Mouse (Mus musculus): Measurements from ENCODE around the gene Retnlb. TPM values are rescaled to one million over a fixed set of nuclear protein-coding genes. Genes with fewer than 3 reads are reported as not detected.

Gene Retnlb
- polyA plus RNA-seq, 1 experiment from 2014 or later: not detected

- H3K9me3 ChIP-seq (replicated peaks; ENCODE audit: control insufficient read depth, low read length): no peaks in the 10 kb centered on the region
- H3K36me3 ChIP-seq (ENCODE audit: control insufficient read depth, insufficient read depth, low read length): no peaks in the 10 kb centered on the region
- H3K27ac ChIP-seq (ENCODE audit: low read depth, low read length): no peak overlapping the region
- WGBS: 92% methylated on average over 1 of the region's 1 CpGs
- no peaks in the 10 kb centered on the region for H3K27me3 ChIP-seq (replicated peaks; ENCODE audit: control insufficient read depth, insufficient read depth, low read length)
- no peaks in the 10 kb centered on the region for H3K4me1 ChIP-seq (ENCODE audit: control insufficient read depth, insufficient read depth, low read length)
- H3K4me3 ChIP-seq (ENCODE audit: low read depth, low read length): no peak overlapping the region
- DNase-seq (ENCODE audit: low spot score): no peak
- ATAC-seq: no peak
- no peak overlapping the region for H3K9ac ChIP-seq (ENCODE audit: low read length)
- H3K4me2 ChIP-seq (ENCODE audit: low read length): no peak overlapping the region
These were observed 11.2 kb upstream of the Retnlb start for GRCm38 (mm10) chr16:48805412-48805811.

- DNase-seq (ENCODE audit: low spot score): no peak
- Histone ChIP-seq H3K4me1 (ENCODE audit: control insufficient read depth, insufficient read depth, low read length) (no peaks in the 10 kb centered on the region), H3K4me3 (ENCODE audit: low read depth, low read length) (no peak overlapping the region), H3K27me3 (replicated peaks; ENCODE audit: control insufficient read depth, insufficient read depth, low read length) (no peaks in the 10 kb centered on the region), H3K4me2 (ENCODE audit: low read length) (no peak overlapping the region), H3K9me3 (replicated peaks; ENCODE audit: control insufficient read depth, low read length) (no peaks in the 10 kb centered on the region), H3K9ac (ENCODE audit: low read length) (no peak overlapping the region), H3K27ac (ENCODE audit: low read depth, low read length) (no peak overlapping the region), H3K36me3 (ENCODE audit: control insufficient read depth, insufficient read depth, low read length) (no peaks in the 10 kb centered on the region)
- WGBS: 91% methylated on average over 1 of the region's 1 CpGs
- no peak for ATAC-seq
These were observed 10.1 kb upstream of the Retnlb start for GRCm38 (mm10) chr16:48806521-48806920.

- no peaks in the 10 kb centered on the region for H3K4me1 ChIP-seq (ENCODE audit: control insufficient read depth, insufficient read depth, low read length)
- DNase-seq (ENCODE audit: low spot score): peak; percentile 7
- no peak for ATAC-seq
- no peak overlapping the region for H3K27ac ChIP-seq (ENCODE audit: low read depth, low read length)
- no peaks in the 10 kb centered on the region for H3K36me3 ChIP-seq (ENCODE audit: control insufficient read depth, insufficient read depth, low read length)
- H3K4me2 ChIP-seq (ENCODE audit: low read length): no peak overlapping the region
- H3K9ac ChIP-seq (ENCODE audit: low read length): no peak overlapping the region
- H3K4me3 ChIP-seq (ENCODE audit: low read depth, low read length): no peak overlapping the region
- no peaks in the 10 kb centered on the region for H3K9me3 ChIP-seq (replicated peaks; ENCODE audit: control insufficient read depth, low read length)
- 64% methylated on average over 2 of the region's 2 CpGs for WGBS
- no peaks in the 10 kb centered on the region for H3K27me3 ChIP-seq (replicated peaks; ENCODE audit: control insufficient read depth, insufficient read depth, low read length)
These were observed 7.3 kb upstream of the Retnlb start for GRCm38 (mm10) chr16:48809374-48809773.

- Histone ChIP-seq H3K27ac (ENCODE audit: low read depth, low read length) (no peak overlapping the region), H3K4me1 (ENCODE audit: control insufficient read depth, insufficient read depth, low read length) (no peaks in the 10 kb centered on the region), H3K4me3 (ENCODE audit: low read depth, low read length) (no peak overlapping the region), H3K9ac (ENCODE audit: low read length) (no peak overlapping the region), H3K4me2 (ENCODE audit: low read length) (no peak overlapping the region), H3K27me3 (replicated peaks; ENCODE audit: control insufficient read depth, insufficient read depth, low read length) (no peaks in the 10 kb centered on the region), H3K36me3 (ENCODE audit: control insufficient read depth, insufficient read depth, low read length) (no peaks in the 10 kb centered on the region), H3K9me3 (replicated peaks; ENCODE audit: control insufficient read depth, low read length) (no peaks in the 10 kb centered on the region)
- DNase-seq (ENCODE audit: low spot score): no peak
- 92% methylated on average over 7 of the region's 7 CpGs for WGBS
- ATAC-seq: no peak
These were observed 4.7 kb upstream of the Retnlb start for GRCm38 (mm10) chr16:48811881-48812436.

- H3K27ac ChIP-seq (ENCODE audit: low read depth, low read length): no peak overlapping the region
- DNase-seq (ENCODE audit: low spot score): no peak
These were observed 1.9 kb downstream of the Retnlb start for GRCm38 (mm10) chr16:48818524-48818923.

GRCm38 (mm10) chr16:48826474-48826873 is 9.8 kb downstream of the Retnlb start:
- DNase-seq (ENCODE audit: low spot score) (no peak), ATAC-seq (no peak)
- no peak overlapping the region for H3K4me2 ChIP-seq (ENCODE audit: low read length)
- H3K4me3 ChIP-seq (ENCODE audit: low read depth, low read length): no peak overlapping the region
- no peaks in the 10 kb centered on the region for H3K9me3 ChIP-seq (replicated peaks; ENCODE audit: control insufficient read depth, low read length)
- no peaks in the 10 kb centered on the region for H3K27me3 ChIP-seq (replicated peaks; ENCODE audit: control insufficient read depth, insufficient read depth, low read length)
- H3K9ac ChIP-seq (ENCODE audit: low read length): no peak overlapping the region
- H3K36me3 ChIP-seq (ENCODE audit: control insufficient read depth, insufficient read depth, low read length): no peaks in the 10 kb centered on the region
- H3K4me1 ChIP-seq (ENCODE audit: control insufficient read depth, insufficient read depth, low read length): no peaks in the 10 kb centered on the region
- H3K27ac ChIP-seq (ENCODE audit: low read depth, low read length): no peak overlapping the region
- 88% methylated on average over 3 of the region's 3 CpGs for WGBS

More at GRCm38 (mm10) chr16:48818524-48818923, 1.9 kb downstream of the Retnlb start:
- H3K27me3 ChIP-seq (replicated peaks; ENCODE audit: control insufficient read depth, insufficient read depth, low read length): no peaks in the 10 kb centered on the region
- no peaks in the 10 kb centered on the region for H3K36me3 ChIP-seq (ENCODE audit: control insufficient read depth, insufficient read depth, low read length)
- no peak for ATAC-seq
- H3K4me2 ChIP-seq (ENCODE audit: low read length): no peak overlapping the region
- H3K4me3 ChIP-seq (ENCODE audit: low read depth, low read length): no peak overlapping the region
- WGBS: 93% methylated on average over 6 of the region's 6 CpGs
- no peak overlapping the region for H3K9ac ChIP-seq (ENCODE audit: low read length)
- no peaks in the 10 kb centered on the region for H3K4me1 ChIP-seq (ENCODE audit: control insufficient read depth, insufficient read depth, low read length)
- H3K9me3 ChIP-seq (replicated peaks; ENCODE audit: control insufficient read depth, low read length): no peaks in the 10 kb centered on the region

- H3K4me3 ChIP-seq (ENCODE audit: low read depth, low read length): no peak overlapping the region
- no peak overlapping the region for H3K27ac ChIP-seq (ENCODE audit: low read depth, low read length)
- ATAC-seq: no peak
- no peak overlapping the region for H3K4me2 ChIP-seq (ENCODE audit: low read length)
- no peaks in the 10 kb centered on the region for H3K36me3 ChIP-seq (ENCODE audit: control insufficient read depth, insufficient read depth, low read length)
- no peaks in the 10 kb centered on the region for H3K27me3 ChIP-seq (replicated peaks; ENCODE audit: control insufficient read depth, insufficient read depth, low read length)
- DNase-seq (ENCODE audit: low spot score): no peak
- no peak overlapping the region for H3K9ac ChIP-seq (ENCODE audit: low read length)
- H3K4me1 ChIP-seq (ENCODE audit: control insufficient read depth, insufficient read depth, low read length): no peaks in the 10 kb centered on the region
- 81% methylated on average over 1 of the region's 1 CpGs for WGBS
- no peaks in the 10 kb centered on the region for H3K9me3 ChIP-seq (replicated peaks; ENCODE audit: control insufficient read depth, low read length)
These were observed 11.0 kb downstream of the Retnlb start for GRCm38 (mm10) chr16:48827625-48828024.

GRCm38 (mm10) chr16:48829060-48829459 is 12.4 kb downstream of the Retnlb start:
- WGBS: 94% methylated on average over 4 of the region's 4 CpGs
- Histone ChIP-seq H3K4me2 (ENCODE audit: low read length) (no peak overlapping the region), H3K36me3 (ENCODE audit: control insufficient read depth, insufficient read depth, low read length) (no peaks in the 10 kb centered on the region), H3K4me3 (ENCODE audit: low read depth, low read length) (no peak overlapping the region), H3K4me1 (ENCODE audit: control insufficient read depth, insufficient read depth, low read length) (no peaks in the 10 kb centered on the region), H3K9me3 (replicated peaks; ENCODE audit: control insufficient read depth, low read length) (no peaks in the 10 kb centered on the region), H3K27me3 (replicated peaks; ENCODE audit: control insufficient read depth, insufficient read depth, low read length) (no peaks in the 10 kb centered on the region), H3K9ac (ENCODE audit: low read length) (no peak overlapping the region), H3K27ac (ENCODE audit: low read depth, low read length) (no peak overlapping the region)
- DNase-seq (ENCODE audit: low spot score): no peak
- no peak for ATAC-seq

- Histone ChIP-seq H3K4me1 (ENCODE audit: control insufficient read depth, insufficient read depth, low read length) (no peaks in the 10 kb centered on the region), H3K9me3 (replicated peaks; ENCODE audit: control insufficient read depth, low read length) (no peaks in the 10 kb centered on the region), H3K27me3 (replicated peaks; ENCODE audit: control insufficient read depth, insufficient read depth, low read length) (no peaks in the 10 kb centered on the region), H3K4me3 (ENCODE audit: low read depth, low read length) (no peak overlapping the region), H3K9ac (ENCODE audit: low read length) (no peak overlapping the region), H3K4me2 (ENCODE audit: low read length) (no peak overlapping the region), H3K27ac (ENCODE audit: low read depth, low read length) (no peak overlapping the region), H3K36me3 (ENCODE audit: control insufficient read depth, insufficient read depth, low read length) (no peaks in the 10 kb centered on the region)
- 89% methylated on average over 7 of the region's 8 CpGs for WGBS
- DNase-seq (ENCODE audit: low spot score) (no peak), ATAC-seq (no peak)
These were observed 15.4 kb downstream of the Retnlb start for GRCm38 (mm10) chr16:48832055-48832454.

Data from forebrain, embryonic 14.5 days (tissue).